Mouse (Mus musculus) ES-Bruce4 (cell line): Measurements from ENCODE around the gene Alpk1. TPM values are rescaled to one million over a fixed set of nuclear protein-coding genes. Genes with fewer than 3 reads are reported as not detected.

Experiments used
- H3K27ac ChIP-seq: 2 replicates; pipeline ENCODE4 v1.5.1; 2012; ENCODE audit warnings: low read length, inconsistent platforms; ENCODE audit not compliant: insufficient read depth
- H3K27me3 ChIP-seq: 2 replicates; pipeline ENCODE4 v1.6.1; 2012; ENCODE audit warnings: mild to moderate bottlenecking, low read length, inconsistent platforms; ENCODE audit not compliant: control insufficient read depth, poor library complexity, insufficient read depth, severe bottlenecking
- H3K36me3 ChIP-seq: 2 replicates; pipeline ENCODE4 v1.6.1; 2012; ENCODE audit warnings: inconsistent platforms, mild to moderate bottlenecking, low read length, moderate library complexity; ENCODE audit not compliant: control insufficient read depth, poor library complexity, insufficient read depth, severe bottlenecking
- H3K4me1 ChIP-seq: one replicate; pipeline ENCODE4 v1.8.1; 2011; ENCODE audit warnings: low read length; ENCODE audit not compliant: control insufficient read depth, insufficient read depth
- H3K4me3 ChIP-seq: 2 replicates; pipeline ENCODE4 v1.5.1; 2011; ENCODE audit warnings: low read depth, mild to moderate bottlenecking, low read length
- H3K9ac ChIP-seq: 2 replicates; pipeline ENCODE4 v1.6.1; 2012; ENCODE audit warnings: low read depth, mild to moderate bottlenecking, inconsistent platforms; ENCODE audit not compliant: poor library complexity, severe bottlenecking
- H3K9me3 ChIP-seq: replicated peaks from 2 replicates; pipeline ENCODE4 v1.6.1; 2012; ENCODE audit warnings: mild to moderate bottlenecking, low read length, inconsistent platforms; ENCODE audit not compliant: control insufficient read depth, poor library complexity, insufficient read depth, severe bottlenecking
- CTCF ChIP-seq: IDR thresholded peaks from one replicate; pipeline ENCODE4 v1.8.1; 2011; ENCODE audit warnings: low read depth, low read length
- EP300 ChIP-seq: IDR thresholded peaks from 2 replicates; pipeline ENCODE4 v1.6.1; 2011; ENCODE audit warnings: low read depth, low read length; ENCODE audit not compliant: insufficient read depth
- POLR2A ChIP-seq: IDR thresholded peaks from one replicate; pipeline ENCODE4 v1.8.1; 2011; ENCODE audit warnings: low read length; ENCODE audit not compliant: insufficient read depth
- polyA plus RNA-seq: library from polyadenylated mRNA; stranded (reverse); fragments of >200 nt; gene quantifications from 2 replicates; pipeline ENCODE4 v1.2.4, GENCODE M21; 2011; ENCODE audit warnings: low read depth; ENCODE audit not compliant: missing spikeins, insufficient read depth, insufficient read length

The Alpk1 gene
- polyA plus RNA-seq, 1 experiment = 1.2 TPM

DNA sequence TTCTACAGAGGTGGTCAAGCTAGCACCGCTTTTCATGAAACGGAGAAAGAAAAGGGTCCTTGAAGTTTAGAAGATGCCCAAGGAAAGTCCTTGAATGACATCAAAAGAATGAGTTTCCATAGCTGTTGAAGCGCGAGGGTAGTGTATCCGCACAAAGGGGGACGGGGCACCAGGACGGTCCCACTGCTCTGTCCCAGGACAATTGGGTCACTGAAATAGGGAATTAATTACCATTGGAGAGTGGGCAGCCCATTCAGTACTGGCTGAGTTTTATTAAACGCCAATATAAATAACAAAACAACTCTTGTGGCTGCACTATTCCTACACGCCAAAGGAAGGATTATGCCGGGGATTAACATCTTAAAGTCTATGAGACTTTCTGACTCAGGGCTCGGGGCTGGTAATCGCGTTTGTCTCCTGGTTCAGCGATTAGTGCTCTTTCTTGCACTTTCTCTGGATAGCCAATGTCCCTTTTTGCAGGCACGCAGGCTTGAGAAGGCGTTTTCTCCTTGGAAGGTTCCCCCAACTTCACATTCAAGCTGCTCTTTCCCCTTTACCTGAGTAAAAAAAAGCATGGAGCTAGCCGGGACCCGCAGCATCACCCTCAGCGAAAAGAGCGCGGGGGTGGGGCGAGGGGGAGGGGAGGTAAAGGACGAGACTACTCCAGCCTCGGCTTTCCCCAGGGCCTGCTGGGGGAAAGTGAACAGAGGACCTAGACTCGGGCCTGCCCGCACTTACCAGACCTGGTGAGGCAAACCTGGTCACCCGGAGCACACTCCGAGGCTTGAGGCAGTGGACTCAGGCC is 153.0 kb downstream of the Alpk1 start:
- no peaks in the 10 kb centered on the region for H3K36me3 ChIP-seq
- peaks cover 24% of the 10 kb centered on the region for H3K27me3 ChIP-seq
- no peak overlapping the region for H3K9ac ChIP-seq
- H3K4me3 ChIP-seq = peak overlapping the region; percentile 17
- no peak overlapping the region for H3K27ac ChIP-seq
- H3K9me3 ChIP-seq = no peaks in the 10 kb centered on the region
- no peak for TF ChIP-seq EP300
- no peak for TF ChIP-seq CTCF
- TF ChIP-seq POLR2A = no peak
- H3K4me1 ChIP-seq = no peaks in the 10 kb centered on the region

DNA sequence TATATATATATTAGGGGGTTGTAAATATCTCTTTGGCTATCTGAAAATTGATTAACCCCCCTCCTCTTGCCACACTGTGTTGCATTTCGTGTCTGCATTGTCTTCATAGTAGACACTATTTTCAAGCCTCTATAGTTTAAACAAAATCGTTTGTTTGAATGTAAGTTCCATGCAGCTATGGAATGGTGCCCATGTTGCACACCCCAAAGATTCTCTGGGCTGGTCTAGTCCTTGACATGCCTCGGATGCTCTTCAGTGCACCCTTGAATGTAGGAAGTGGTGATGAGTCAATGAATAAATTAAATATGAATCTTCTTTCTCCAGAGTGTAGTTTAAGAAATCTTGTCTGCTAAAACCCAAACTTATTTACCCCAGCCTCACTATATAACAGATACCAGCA is 153.8 kb downstream of the Alpk1 start:
- H3K27ac ChIP-seq = no peak overlapping the region

DNA sequence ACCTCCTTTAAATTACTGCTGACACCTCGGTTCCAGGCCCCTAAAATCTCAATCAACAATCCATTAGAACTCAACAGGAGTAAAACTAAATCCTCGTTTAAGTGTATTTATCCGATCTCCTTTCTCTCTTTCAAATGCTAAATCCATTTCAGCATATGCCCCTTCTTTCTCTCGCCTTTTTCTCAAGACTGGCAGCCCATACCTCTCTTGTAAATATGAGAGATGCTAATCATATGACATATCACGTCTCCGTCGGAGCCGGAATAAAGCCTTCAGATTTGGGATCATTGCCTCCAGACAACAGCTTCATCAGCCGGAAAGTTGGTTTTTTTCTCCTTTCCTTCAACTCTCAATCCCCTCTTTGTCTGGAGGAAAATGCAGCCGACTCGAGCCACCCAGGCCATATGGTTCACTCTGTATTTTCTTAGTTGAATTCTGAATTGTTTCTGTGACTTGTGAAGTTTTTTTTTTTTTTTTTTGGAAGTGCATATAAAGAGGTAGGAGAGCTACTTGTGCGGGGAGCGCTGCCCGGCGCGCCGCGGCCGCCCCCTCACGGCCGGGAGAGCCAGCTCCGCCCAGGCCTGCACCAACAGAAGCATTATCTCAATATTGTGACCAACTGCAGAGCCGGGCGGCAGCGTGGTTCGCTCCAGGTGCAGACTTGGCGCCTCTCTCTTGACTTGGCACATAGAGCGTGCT is 154.5 kb downstream of the Alpk1 start:
- H3K27me3 ChIP-seq = peaks cover 17% of the 10 kb centered on the region
- H3K4me1 ChIP-seq = no peaks in the 10 kb centered on the region
- no peaks in the 10 kb centered on the region for H3K36me3 ChIP-seq
- H3K4me3 ChIP-seq = peak overlapping the region; percentile 45
- no peak overlapping the region for H3K27ac ChIP-seq
- no peaks in the 10 kb centered on the region for H3K9me3 ChIP-seq
- TF ChIP-seq CTCF (no peak), POLR2A (no peak), EP300 (no peak)
- H3K9ac ChIP-seq = no peak overlapping the region

More for the DNA sequence above, 153.8 kb downstream of the Alpk1 start:
- H3K27me3 ChIP-seq = peaks cover 17% of the 10 kb centered on the region
- no peak overlapping the region for H3K4me3 ChIP-seq
- TF ChIP-seq CTCF = no peak
- no peak for TF ChIP-seq EP300
- no peaks in the 10 kb centered on the region for H3K36me3 ChIP-seq
- H3K9me3 ChIP-seq = no peaks in the 10 kb centered on the region
- no peaks in the 10 kb centered on the region for H3K4me1 ChIP-seq
- H3K9ac ChIP-seq = no peak overlapping the region

DNA sequence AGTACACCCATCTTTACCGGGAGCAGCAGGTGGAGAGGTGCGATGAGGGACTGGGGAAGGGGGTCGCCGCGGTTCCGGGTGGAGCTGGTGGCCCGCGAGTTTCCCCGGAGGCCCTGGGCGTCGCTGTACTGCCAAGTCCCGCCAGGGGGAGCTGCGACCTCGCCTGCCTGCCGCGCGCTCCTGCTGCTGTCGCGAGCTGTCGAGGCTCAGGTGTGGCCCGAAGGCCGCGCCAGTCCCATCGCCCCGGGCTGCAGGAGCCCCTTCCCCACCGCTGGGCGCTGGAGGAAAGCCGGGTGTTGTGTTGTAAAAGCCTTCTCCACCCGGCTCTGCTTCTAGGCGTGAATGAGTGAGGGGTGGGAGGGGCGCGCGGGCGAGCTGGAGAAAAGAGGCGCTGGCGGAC is 155.0 kb downstream of the Alpk1 start:
- Histone ChIP-seq H3K4me1 (no peaks in the 10 kb centered on the region), H3K36me3 (no peaks in the 10 kb centered on the region), H3K9ac (no peak overlapping the region), H3K4me3 (peak overlapping the region; percentile 45; the same call in 1 of the 2 replicates), H3K27me3 (peaks cover 17% of the 10 kb centered on the region), H3K9me3 (no peaks in the 10 kb centered on the region), H3K27ac (no peak overlapping the region)
- TF ChIP-seq CTCF (peak; percentile 70), POLR2A (no peak), EP300 (0 out of 2 replicates have a peak, but pooled peaks have one; percentile 52)

Other genes with a start within 250 kb of the Alpk1 start
- 110 and 116 TPM in 2 replicates for gene Larp7, start 227.2 kb downstream of the Alpk1 start, polyA plus RNA-seq
- 27.5 and 28.3 TPM in 2 replicates for gene Zgrf1, start 227.0 kb downstream of the Alpk1 start, polyA plus RNA-seq
- not detected in 2 replicates for gene Neurog2, start 147.4 kb downstream of the Alpk1 start, polyA plus RNA-seq
- 0.54 TPM in 1 of 2 replicates, not detected in the other for gene Tifa, start 9.3 kb upstream of the Alpk1 start, polyA plus RNA-seq
- 61.7 and 63.3 TPM in 2 replicates for gene Ap1ar, start 57.0 kb upstream of the Alpk1 start, polyA plus RNA-seq
- gene Fam241a, start 115.8 kb upstream of the Alpk1 start, polyA plus RNA-seq = 2.5 and 3.3 TPM in 2 replicates